Mouse (Mus musculus) ES-E14 (cell line): Measurements from ENCODE around the gene Prkag1. TPM values are rescaled to one million over a fixed set of nuclear protein-coding genes. Genes with fewer than 3 reads are reported as not detected.
A peak's percentile ranks its signal among the peaks of the same experiment; 100 is the strongest.

Source experiments
- DNase-seq: peaks from one replicate; pipeline ENCODE4 v3.0.0-alpha.2; 2013; ENCODE audit warnings: low read depth, low spot score
- H3K27ac ChIP-seq: 2 replicates; pipeline ENCODE4 v1.5.1; 2012; ENCODE audit warnings: low read depth, mild to moderate bottlenecking, low read length, moderate library complexity, mixed read lengths; ENCODE audit not compliant: poor library complexity, insufficient read depth, severe bottlenecking
- H3K36me3 ChIP-seq: 2 replicates; pipeline ENCODE4 v1.6.1; 2012; ENCODE audit warnings: mild to moderate bottlenecking, low read length, moderate library complexity, mixed read lengths; ENCODE audit not compliant: control insufficient read depth, poor library complexity, insufficient read depth, severe bottlenecking
- H3K4me1 ChIP-seq, 2 experiments: fragments of 150-350 bp in 1 of 2; sonication (generic) in 1 of 2; 2 replicates each; pipeline ENCODE4 v1.6.1; 2012; ENCODE audit warnings: low read length in 2 of 2, mild to moderate bottlenecking in 1 of 2, mixed read lengths in 1 of 2; ENCODE audit not compliant: control insufficient read depth in 2 of 2, insufficient read depth in 2 of 2, poor library complexity in 1 of 2
- H3K4me3 ChIP-seq, 2 experiments: fragments of 150-350 bp in 1 of 2; sonication (generic) in 1 of 2; 2 replicates each; pipeline ENCODE4 v1.5.1; 2012; ENCODE audit warnings: low read length in 2 of 2, low read depth in 1 of 2, mild to moderate bottlenecking in 1 of 2, mixed read lengths in 1 of 2; ENCODE audit not compliant: insufficient read depth in 1 of 2, poor library complexity in 1 of 2, severe bottlenecking in 1 of 2
- H3K9ac ChIP-seq: 2 replicates; pipeline ENCODE4 v1.6.1; 2012; ENCODE audit warnings: low read depth, mild to moderate bottlenecking, low read length, mixed read lengths; ENCODE audit not compliant: poor library complexity, insufficient read depth, severe bottlenecking
- H3K9me3 ChIP-seq: fragments of 150-350 bp; sonication (generic); 2 replicates; pipeline ENCODE4 v1.6.1; 2012; ENCODE audit warnings: low read depth, mild to moderate bottlenecking, low read length; ENCODE audit not compliant: control insufficient read depth, insufficient read depth
- CHD2 ChIP-seq: IDR thresholded peaks from 2 replicates; pipeline ENCODE4 v1.6.1; 2014; ENCODE audit warnings: mild to moderate bottlenecking, low read depth, low read length, inconsistent platforms
- HCFC1 ChIP-seq: IDR thresholded peaks from 2 replicates; pipeline ENCODE4 v1.6.1; 2012; ENCODE audit warnings: low read length, inconsistent platforms, borderline replicate concordance; ENCODE audit not compliant: insufficient read depth
- MAFK ChIP-seq: IDR thresholded peaks from 2 replicates; pipeline ENCODE4 v1.6.1; 2014; ENCODE audit warnings: mild to moderate bottlenecking, low read depth, low read length, inconsistent platforms; ENCODE audit not compliant: insufficient read depth
- ZC3H11A ChIP-seq: IDR thresholded peaks from 2 replicates; pipeline ENCODE4 v1.6.1; 2012; ENCODE audit warnings: low read depth, mild to moderate bottlenecking, inconsistent platforms, low read length, borderline replicate concordance
- ZNF384 ChIP-seq: IDR thresholded peaks from 2 replicates; pipeline ENCODE4 v1.6.1; 2012; ENCODE audit warnings: low read depth, low read length, inconsistent platforms
- in situ Hi-C, 2 experiments: fragments of 600-800 bp; cut with MboI; formaldehyde crosslinking; loops; one replicate each; pipeline ENCODE4 v1.15.1; 2025; ENCODE audit warnings: low sequenced_read_pairs in 2 of 2, inconsistent platforms in 1 of 2; ENCODE audit not compliant: unreplicated experiment in 2 of 2
- total RNA-seq: library from RNA; depleted of rRNA; stranded (reverse); fragments of 300-350 nt; gene quantifications from 2 replicates; pipeline ENCODE4 v1.2.3, GENCODE M21; 2012

Gene Prkag1
- total RNA-seq, 1 experiment = 54.7 TPM

- H3K27ac ChIP-seq = no peak overlapping the region
- H3K4me1 ChIP-seq = peaks cover 0 to 6% of the 10 kb centered on the region in 2 experiments; a peak in 2 of 4 replicates
- H3K9me3 ChIP-seq = no peaks in the 10 kb centered on the region
- peak overlapping the region in 1 of 2 experiments; percentile 6; a peak in 1 of 4 replicates for H3K4me3 ChIP-seq
- no peak overlapping the region for H3K9ac ChIP-seq
- in situ Hi-C loops = no loop called here
- TF ChIP-seq ZNF384 (no peak), MAFK (no peak), HCFC1 (no peak)
- no peak for DNase-seq
- H3K36me3 ChIP-seq = peaks cover 92% of the 10 kb centered on the region
Observed at GRCm38 (mm10) chr15:98839671-98840585, 8.6 kb upstream of the Prkag1 start.

- in situ Hi-C loops = no loop called here
- Histone ChIP-seq H3K4me3 (no peak overlapping the region), H3K9me3 (no peaks in the 10 kb centered on the region), H3K9ac (no peak overlapping the region), H3K36me3 (peaks cover 92% of the 10 kb centered on the region), H3K4me1 (peaks cover 0 to 6% of the 10 kb centered on the region in 2 experiments; a peak in 2 of 4 replicates), H3K27ac (no peak overlapping the region)
- TF ChIP-seq MAFK (no peak), ZC3H11A (no peak), HCFC1 (no peak), ZNF384 (no peak), CHD2 (no peak)
- no peak for DNase-seq
Observed at GRCm38 (mm10) chr15:98839161-98839560, 7.8 kb upstream of the Prkag1 start.

- in situ Hi-C loops = no loop called here
Observed at GRCm38 (mm10) chr15:98837743-98838103, 6.4 kb upstream of the Prkag1 start.

DNA sequence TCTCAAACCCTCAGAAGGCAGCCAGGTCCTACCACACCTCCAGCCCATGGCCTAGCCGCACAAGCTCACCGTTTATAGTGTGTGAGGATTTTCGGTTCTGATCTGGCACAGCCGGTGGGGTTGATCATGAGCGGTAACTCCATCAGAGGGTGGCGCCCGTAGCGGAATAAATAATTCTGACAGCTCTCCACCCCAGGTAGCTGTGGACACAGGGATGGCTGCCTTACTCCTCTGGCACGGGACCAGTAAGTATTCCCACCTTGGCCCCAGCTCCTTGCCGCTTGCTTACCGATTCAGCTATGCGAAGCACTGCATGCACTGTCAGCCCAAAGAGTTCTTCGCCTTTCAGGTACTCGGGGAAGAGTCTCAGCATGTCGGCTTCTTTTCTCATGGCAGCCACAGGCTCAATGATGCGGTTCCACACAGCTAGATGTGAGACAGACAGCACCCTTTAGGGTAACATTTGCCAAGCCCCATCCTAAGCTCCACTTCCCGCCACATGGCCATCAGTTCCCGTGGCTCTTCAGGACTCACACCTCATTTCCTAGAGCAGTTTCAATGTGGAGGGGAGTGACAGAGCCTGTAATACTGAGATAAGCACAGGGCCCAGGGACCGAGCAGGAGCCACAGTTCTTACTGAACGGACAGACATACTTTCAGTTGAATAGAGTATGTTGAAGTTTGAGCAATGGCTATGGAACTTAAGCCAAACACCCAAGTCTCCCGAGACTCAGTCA lies 5.9 kb upstream of the Prkag1 start:
- TF ChIP-seq MAFK (no peak), CHD2 (no peak), ZC3H11A (no peak), ZNF384 (no peak), HCFC1 (no peak)
- no peak for DNase-seq
- Histone ChIP-seq H3K36me3 (peaks cover 81% of the 10 kb centered on the region), H3K9ac (no peak overlapping the region), H3K4me3 (no peak overlapping the region), H3K4me1 (peaks cover 0 to 14% of the 10 kb centered on the region in 2 experiments; a peak in 2 of 4 replicates), H3K27ac (no peak overlapping the region), H3K9me3 (no peaks in the 10 kb centered on the region)
- in situ Hi-C loops = no loop called here

More at GRCm38 (mm10) chr15:98837743-98838103, 6.4 kb upstream of the Prkag1 start:
- H3K9ac ChIP-seq = no peak overlapping the region
- peaks cover 0 to 11% of the 10 kb centered on the region in 2 experiments; a peak in 2 of 4 replicates for H3K4me1 ChIP-seq
- no peak overlapping the region for H3K4me3 ChIP-seq
- no peak for DNase-seq
- H3K36me3 ChIP-seq = peaks cover 87% of the 10 kb centered on the region
- H3K9me3 ChIP-seq = no peaks in the 10 kb centered on the region
- H3K27ac ChIP-seq = no peak overlapping the region
- no peak for TF ChIP-seq ZC3H11A
- no peak for TF ChIP-seq MAFK
- no peak for TF ChIP-seq ZNF384
- no peak for TF ChIP-seq CHD2
- TF ChIP-seq HCFC1 = no peak
